Mouse (Mus musculus): ENCODE results near the gene Nfu1. TPM values are rescaled to one million over a fixed set of nuclear protein-coding genes. Genes with fewer than 3 reads are reported as not detected.
"Not testable (repeated sequence)": the region's sequence is repeated elsewhere in the genome, so short reads cannot be mapped to it uniquely, and the experiment has no call there.

Nfu1 gene
- polyA plus RNA-seq, 1 experiment from 2014 or later, result 86.0 TPM

DNA sequence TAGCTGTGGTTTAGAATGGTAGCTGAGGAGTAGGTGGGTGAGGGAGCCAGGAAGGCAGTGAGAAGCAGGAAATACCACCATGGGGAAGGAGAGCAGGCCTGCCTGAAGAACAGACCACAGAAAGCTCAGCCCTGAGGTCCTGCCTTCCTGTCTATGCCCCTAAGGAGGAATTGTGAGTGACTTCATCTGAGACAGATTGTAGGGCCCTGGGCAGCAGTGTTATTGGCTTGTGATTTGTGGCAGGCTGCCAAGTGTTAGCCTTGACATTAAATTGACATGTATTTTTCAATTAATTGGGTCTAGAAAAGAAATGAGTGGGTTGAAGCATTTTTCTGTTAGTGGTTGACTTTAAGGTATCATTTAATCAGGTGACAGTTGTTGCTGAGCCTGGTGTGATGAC lies 19.8 kb downstream of the Nfu1 start:
- no peak for ATAC-seq (ENCODE audit: borderline replicate concordance, extremely low read depth, low FRiP score, low TSS enrichment)
- H3K4me2 ChIP-seq, result no peak overlapping the region
- H3K36me3 ChIP-seq, result peaks cover 25% of the 10 kb centered on the region
- H3K4me3 ChIP-seq, result no peak overlapping the region
- no peaks in the 10 kb centered on the region for H3K27me3 ChIP-seq
- H3K9ac ChIP-seq, result no peak overlapping the region
- H3K27ac ChIP-seq, result no peak overlapping the region
- no peaks in the 10 kb centered on the region for H3K9me3 ChIP-seq
- no peaks in the 10 kb centered on the region for H3K4me1 ChIP-seq

DNA sequence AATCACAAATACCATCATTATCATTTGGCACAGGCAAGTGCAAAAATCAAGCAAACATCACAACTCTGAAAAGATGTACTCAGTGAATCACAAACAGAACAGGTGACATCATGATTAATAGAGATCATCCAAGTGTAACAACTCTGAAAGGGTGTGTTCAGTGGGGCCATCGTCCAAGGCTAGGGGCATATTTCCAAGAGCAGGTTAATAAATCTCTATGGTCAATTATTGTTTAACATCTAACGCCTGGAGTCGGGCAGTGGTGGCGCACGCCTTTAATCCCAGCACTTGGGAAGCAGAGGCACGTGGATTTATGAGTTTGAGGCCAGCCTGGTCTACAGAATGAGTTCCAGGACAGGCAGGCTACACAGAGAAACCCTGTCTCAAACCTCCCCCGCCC lies 22.3 kb downstream of the Nfu1 start:
- not testable (repeated sequence) for H3K9ac ChIP-seq; H3K9me3 ChIP-seq; H3K27me3 ChIP-seq; H3K4me2 ChIP-seq; ATAC-seq (ENCODE audit: borderline replicate concordance, extremely low read depth, low FRiP score, low TSS enrichment); H3K27ac ChIP-seq; H3K4me1 ChIP-seq; H3K4me3 ChIP-seq
- 79% methylated on average over 7 of the region's 7 CpGs for WGBS
- H3K36me3 ChIP-seq, result peaks cover 13% of the 10 kb centered on the region; the same call in 1 of the 2 replicates

DNA sequence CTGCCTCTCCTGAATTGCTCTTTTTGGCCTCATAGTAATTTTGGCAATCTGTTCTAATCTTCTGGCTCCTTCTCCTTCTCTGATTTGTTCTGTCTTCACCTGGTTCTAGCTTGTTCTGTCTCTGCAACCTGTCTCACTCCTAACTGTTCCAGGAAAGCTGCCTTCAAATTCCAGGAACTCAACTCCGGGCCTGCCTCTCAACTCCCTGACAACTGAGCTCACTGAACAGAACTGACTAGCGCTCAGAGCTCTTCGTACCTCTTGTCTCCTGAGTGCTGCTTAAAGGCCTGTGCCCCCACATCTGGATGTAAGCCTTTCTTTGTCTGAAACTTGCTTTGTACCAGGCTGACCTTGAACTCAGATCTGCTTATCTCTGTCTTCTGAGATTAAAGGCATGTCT lies 23.4 kb downstream of the Nfu1 start:
- no peaks in the 10 kb centered on the region for H3K4me1 ChIP-seq
- no peak overlapping the region for H3K9ac ChIP-seq
- H3K4me2 ChIP-seq, result no peak overlapping the region
- no peak for ATAC-seq (ENCODE audit: borderline replicate concordance, extremely low read depth, low FRiP score, low TSS enrichment)
- H3K27me3 ChIP-seq, result no peaks in the 10 kb centered on the region
- WGBS, result 66% methylated on average over 3 of the region's 3 CpGs
- H3K27ac ChIP-seq, result no peak overlapping the region
- 0 out of 2 replicates have a peak, but pooled peaks cover 10% of the 10 kb centered on the region for H3K36me3 ChIP-seq
- no peak overlapping the region for H3K4me3 ChIP-seq
- no peaks in the 10 kb centered on the region for H3K9me3 ChIP-seq

DNA sequence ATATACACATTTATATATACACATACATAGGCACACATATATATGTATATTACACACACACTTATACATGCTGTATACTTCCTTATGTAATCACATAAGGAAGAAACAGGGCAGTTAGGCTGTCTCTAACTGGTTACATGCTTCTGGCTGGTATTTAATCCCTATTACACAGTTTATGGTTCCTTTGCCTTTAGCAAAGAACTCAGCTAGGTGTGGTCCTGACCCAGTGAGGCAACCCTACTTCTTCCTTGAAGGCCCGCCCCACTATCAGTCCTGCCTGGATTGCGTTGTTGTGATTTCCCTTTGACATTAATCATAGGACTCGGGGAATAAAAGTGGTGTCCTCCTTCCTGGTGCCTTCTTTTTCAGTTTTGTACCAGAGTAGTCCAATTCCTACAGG lies 25.4 kb downstream of the Nfu1 start:
- H3K9me3 ChIP-seq, result no peaks in the 10 kb centered on the region
- H3K36me3 ChIP-seq, result 0 out of 2 replicates have a peak, but pooled peaks cover 3% of the 10 kb centered on the region
- no peaks in the 10 kb centered on the region for H3K27me3 ChIP-seq
- no peak overlapping the region for H3K4me3 ChIP-seq
- no peaks in the 10 kb centered on the region for H3K4me1 ChIP-seq
- no peak overlapping the region for H3K27ac ChIP-seq
- WGBS, result 72% methylated on average over 3 of the region's 3 CpGs
- no peak overlapping the region for H3K4me2 ChIP-seq
- no peak overlapping the region for H3K9ac ChIP-seq
- no peak for ATAC-seq (ENCODE audit: borderline replicate concordance, extremely low read depth, low FRiP score, low TSS enrichment)

DNA sequence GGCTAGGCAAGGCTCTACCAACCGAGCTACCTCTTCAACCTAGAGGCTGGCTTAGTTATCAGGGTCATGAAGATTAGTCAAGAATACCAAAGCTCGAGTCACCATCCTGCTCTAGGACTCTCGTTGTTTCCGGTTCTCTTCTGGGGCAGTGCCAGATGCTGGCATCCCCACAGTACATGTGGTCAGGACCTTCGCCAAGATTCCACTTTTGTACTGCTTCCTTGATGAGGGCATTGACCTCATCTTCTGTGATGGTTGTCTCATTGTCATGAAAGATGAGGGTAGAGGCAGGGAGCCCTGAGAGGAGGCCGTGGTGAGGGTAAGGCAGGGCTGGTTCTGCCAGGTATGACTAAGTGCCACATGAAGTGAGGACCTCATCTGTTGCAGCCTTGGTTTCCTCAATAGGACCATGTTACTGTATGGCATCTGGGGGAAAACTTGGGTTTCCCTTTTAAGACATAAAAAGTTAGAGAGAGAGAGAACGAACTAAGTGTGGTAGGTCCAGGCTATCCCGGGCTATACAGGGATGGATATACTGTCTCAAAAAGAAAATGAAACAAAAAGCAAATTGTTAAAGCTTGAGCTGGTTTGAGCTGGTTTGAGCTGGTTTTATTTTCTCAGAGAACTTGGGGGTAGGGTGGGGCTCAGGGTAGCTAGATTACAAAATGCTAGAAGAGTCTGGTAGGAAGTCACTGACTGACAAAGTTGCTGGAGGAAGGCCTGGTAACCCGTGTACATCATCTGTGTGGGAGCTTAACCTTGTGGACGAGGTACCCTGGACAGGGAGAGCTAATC lies 29.0 kb downstream of the Nfu1 start:
- WGBS, result 82% methylated on average over 10 of the region's 10 CpGs
- no peaks in the 10 kb centered on the region for H3K36me3 ChIP-seq
- no peaks in the 10 kb centered on the region for H3K9me3 ChIP-seq
- peaks cover 9% of the 10 kb centered on the region; the same call in 1 of the 2 replicates for H3K4me1 ChIP-seq
- H3K9ac ChIP-seq, result no peak overlapping the region
- no peaks in the 10 kb centered on the region for H3K27me3 ChIP-seq
- H3K4me2 ChIP-seq, result no peak overlapping the region
- ATAC-seq (ENCODE audit: borderline replicate concordance, extremely low read depth, low FRiP score, low TSS enrichment), result no peak
- no peak overlapping the region for H3K4me3 ChIP-seq
- H3K27ac ChIP-seq, result no peak overlapping the region

DNA sequence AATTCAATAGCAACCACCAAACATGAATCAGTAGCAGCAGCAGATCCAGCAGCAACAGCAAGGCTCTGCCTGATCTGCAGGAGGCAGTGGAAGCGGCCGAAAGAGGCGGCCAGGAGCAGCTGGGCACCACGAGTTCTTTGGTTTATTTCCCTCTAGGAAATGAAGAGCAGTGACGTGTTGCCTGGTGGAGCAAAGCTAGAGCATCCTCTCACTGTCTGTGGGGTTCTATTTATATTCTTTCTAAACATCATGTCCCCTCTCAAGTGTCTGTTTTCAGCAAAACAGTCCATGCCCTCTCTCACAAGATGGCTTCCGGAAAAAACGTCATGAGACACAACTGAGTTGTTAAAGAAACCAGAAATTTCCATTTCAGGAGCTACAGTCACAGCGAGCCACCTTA lies 30.1 kb downstream of the Nfu1 start:
- peaks cover 18% of the 10 kb centered on the region for H3K4me1 ChIP-seq
- no peaks in the 10 kb centered on the region for H3K9me3 ChIP-seq
- H3K27ac ChIP-seq, result no peak overlapping the region
- no peak overlapping the region for H3K4me2 ChIP-seq
- H3K27me3 ChIP-seq, result no peaks in the 10 kb centered on the region
- WGBS, result 79% methylated on average over 8 of the region's 8 CpGs
- H3K4me3 ChIP-seq, result no peak overlapping the region
- no peak for ATAC-seq (ENCODE audit: borderline replicate concordance, extremely low read depth, low FRiP score, low TSS enrichment)
- no peak overlapping the region for H3K9ac ChIP-seq
- H3K36me3 ChIP-seq, result no peaks in the 10 kb centered on the region

DNA sequence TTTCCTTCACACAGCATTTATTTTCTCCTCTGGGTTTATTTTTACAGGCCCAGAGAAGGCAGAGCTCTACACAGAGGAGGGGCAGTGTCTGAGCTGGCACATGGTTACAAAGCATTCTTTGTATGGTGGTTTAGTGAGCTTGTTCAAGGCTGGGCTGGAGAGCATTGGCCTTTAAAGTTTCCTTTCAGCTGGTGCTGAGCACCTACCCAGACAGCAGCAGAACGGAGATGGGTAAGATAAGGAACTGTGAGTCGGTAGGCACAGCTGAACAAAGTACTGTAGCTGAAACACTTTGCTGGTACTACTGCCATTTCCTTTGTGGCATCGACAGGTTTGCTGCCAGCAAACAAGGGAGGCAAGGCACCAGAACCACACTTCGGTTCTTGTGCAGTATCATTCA lies 31.9 kb downstream of the Nfu1 start:
- Histone ChIP-seq H3K4me3 (no peak overlapping the region), H3K4me1 (peaks cover 25% of the 10 kb centered on the region), H3K9ac (no peak overlapping the region), H3K27me3 (no peaks in the 10 kb centered on the region), H3K27ac (peak overlapping the region; percentile 99), H3K36me3 (no peaks in the 10 kb centered on the region), H3K4me2 (no peak overlapping the region), H3K9me3 (no peaks in the 10 kb centered on the region)
- ATAC-seq (ENCODE audit: borderline replicate concordance, extremely low read depth, low FRiP score, low TSS enrichment), result no peak
- WGBS, result 62% methylated on average over 4 of the region's 4 CpGs

DNA sequence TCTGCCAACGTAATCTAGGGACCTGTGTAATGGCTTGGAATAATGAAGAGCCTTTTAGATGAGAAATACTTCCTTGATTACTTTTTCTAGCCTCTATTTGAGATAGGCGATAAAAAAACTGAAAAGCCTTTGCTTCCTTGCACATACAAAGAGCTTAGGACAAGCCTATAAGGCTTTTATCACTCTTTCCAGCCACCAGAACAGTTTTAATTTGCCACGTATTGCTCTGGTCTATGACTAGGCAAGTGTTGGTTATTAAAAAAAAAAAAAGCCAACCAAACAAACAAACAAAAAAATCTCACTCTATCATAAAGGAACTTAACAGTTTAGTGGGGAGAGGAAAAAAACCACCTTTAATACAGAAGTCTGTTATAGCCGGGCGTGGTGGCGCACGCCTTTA lies 32.4 kb downstream of the Nfu1 start:
- Histone ChIP-seq H3K4me1 (peaks cover 25% of the 10 kb centered on the region), H3K4me2 (peak overlapping the region; percentile 64), H3K4me3 (peak overlapping the region; percentile 88; the same call in 1 of the 2 replicates), H3K9me3 (no peaks in the 10 kb centered on the region), H3K36me3 (no peaks in the 10 kb centered on the region), H3K27ac (peak overlapping the region; percentile 99), H3K9ac (no peak overlapping the region), H3K27me3 (no peaks in the 10 kb centered on the region)
- 83% methylated on average over 7 of the region's 7 CpGs for WGBS
- no peak for ATAC-seq (ENCODE audit: borderline replicate concordance, extremely low read depth, low FRiP score, low TSS enrichment)

DNA sequence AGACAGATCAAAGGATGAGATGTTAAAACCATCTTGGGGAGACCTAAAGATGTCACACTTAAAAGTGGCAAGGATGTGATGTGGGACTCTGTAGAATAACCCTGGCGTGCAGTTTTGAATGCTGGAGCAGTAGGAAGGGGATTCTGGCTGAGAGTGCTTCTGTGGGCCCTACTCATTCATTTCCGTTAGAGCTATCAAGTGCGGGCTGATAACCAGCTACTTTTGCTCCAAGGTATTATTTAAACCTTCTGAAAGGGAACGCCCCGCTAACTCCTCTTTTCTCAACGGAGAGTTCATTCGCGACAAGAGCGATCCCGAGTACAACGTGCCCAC lies 32.9 kb downstream of the Nfu1 start:
- ATAC-seq (ENCODE audit: borderline replicate concordance, extremely low read depth, low FRiP score, low TSS enrichment), result no peak
- peaks cover 25% of the 10 kb centered on the region for H3K4me1 ChIP-seq
- H3K9ac ChIP-seq, result peak overlapping the region; percentile 70
- WGBS, result under 1% methylated on average over 11 of the region's 11 CpGs
- H3K36me3 ChIP-seq, result no peaks in the 10 kb centered on the region
- no peaks in the 10 kb centered on the region for H3K9me3 ChIP-seq
- H3K27me3 ChIP-seq, result no peaks in the 10 kb centered on the region
- peak overlapping the region; percentile 99 for H3K27ac ChIP-seq
- peak overlapping the region; percentile 64 for H3K4me2 ChIP-seq
- H3K4me3 ChIP-seq, result peak overlapping the region; percentile 88

DNA sequence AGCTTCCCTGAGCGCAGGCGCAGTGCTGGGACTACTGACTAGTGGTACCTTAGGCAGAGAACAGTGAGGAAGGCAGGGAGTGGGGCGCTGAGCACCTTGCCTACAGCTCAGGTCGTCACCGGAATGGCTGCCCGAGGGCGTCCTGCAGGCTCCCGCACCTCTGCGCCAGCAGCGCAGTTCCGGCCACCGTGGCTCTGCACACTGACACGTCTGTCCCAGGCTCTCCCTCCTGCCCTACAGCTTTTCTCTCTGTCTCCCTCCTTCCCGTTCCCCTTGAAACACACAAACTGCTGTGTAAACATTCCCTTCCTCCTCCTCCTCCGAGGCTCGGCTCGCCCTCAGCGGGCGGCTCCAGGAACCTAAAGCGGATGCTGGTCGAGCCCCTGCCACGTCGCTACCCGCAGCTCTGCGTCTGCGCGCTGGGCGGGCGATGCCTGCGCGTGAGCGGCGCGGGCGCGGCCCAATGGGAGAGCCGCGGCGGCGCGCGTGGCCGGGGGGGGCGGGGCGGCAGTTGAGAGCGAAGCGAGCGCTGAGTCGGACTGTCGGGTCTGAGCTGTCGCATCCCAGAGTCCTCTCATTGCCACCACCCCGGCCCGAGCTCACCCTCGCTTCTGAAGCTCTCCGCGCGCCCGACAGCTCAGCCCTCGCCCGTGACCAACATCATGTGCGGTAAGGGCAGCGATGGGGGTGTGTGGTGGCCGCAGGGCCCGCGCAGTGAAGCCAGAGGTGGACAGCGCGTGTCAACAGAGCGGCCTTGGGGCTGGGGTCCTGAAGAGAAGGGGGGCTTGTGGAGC lies 33.5 kb downstream of the Nfu1 start, which contains the start of gene Gfpt1:
Gene Gfpt1 (plus strand): TSS at position 510 of the 794 bp plus-strand sequence.
- peak within 1 kb of the TSS; percentile 88 for H3K4me3 ChIP-seq
- H3K27me3 ChIP-seq, result no peaks in the 10 kb centered on the region
- H3K4me2 ChIP-seq, result peak within 1 kb of the TSS; percentile 64
- H3K36me3 ChIP-seq, result no peaks in the 10 kb centered on the region
- under 1% methylated on average over 68 of the region's 68 CpGs for WGBS
- peak; percentile 98 for ATAC-seq (ENCODE audit: borderline replicate concordance, extremely low read depth, low FRiP score, low TSS enrichment)
- H3K4me1 ChIP-seq, result peaks cover 25% of the 10 kb centered on the region
- no peaks in the 10 kb centered on the region for H3K9me3 ChIP-seq
- peak within 1 kb of the TSS; percentile 99 for H3K27ac ChIP-seq
- peak within 1 kb of the TSS; percentile 94 for H3K9ac ChIP-seq

DNA sequence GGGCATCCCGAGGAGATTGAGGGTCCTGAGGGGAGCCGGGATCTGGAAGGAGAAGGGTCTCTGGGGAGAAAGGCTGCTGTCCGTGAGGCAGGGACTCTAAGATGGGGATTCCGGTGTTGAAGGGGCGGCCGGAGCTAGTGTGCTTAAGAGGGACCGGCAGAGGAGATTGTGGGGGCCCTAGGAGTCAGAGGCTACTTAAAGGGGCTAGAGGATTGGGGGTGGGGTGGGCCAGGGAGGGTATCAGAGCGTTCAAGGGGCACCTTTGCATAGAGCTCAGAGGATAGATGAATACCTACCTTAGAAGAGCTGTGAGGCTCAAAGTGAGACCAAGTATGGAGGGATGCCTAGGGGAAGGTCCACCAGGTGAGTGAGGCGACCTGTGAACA lies 34.1 kb downstream of the Nfu1 start:
- Histone ChIP-seq H3K36me3 (peaks cover 5% of the 10 kb centered on the region; the same call in 1 of the 2 replicates), H3K27ac (peak overlapping the region; percentile 99), H3K27me3 (no peaks in the 10 kb centered on the region), H3K4me3 (peak overlapping the region; percentile 88), H3K4me2 (peak overlapping the region; percentile 64), H3K4me1 (peaks cover 25% of the 10 kb centered on the region), H3K9me3 (no peaks in the 10 kb centered on the region), H3K9ac (peak overlapping the region; percentile 94)
- ATAC-seq (ENCODE audit: borderline replicate concordance, extremely low read depth, low FRiP score, low TSS enrichment), result peak; percentile 13; the same call in 1 of the 2 replicates
- WGBS, result 0% methylated on average over 9 of the region's 9 CpGs

DNA sequence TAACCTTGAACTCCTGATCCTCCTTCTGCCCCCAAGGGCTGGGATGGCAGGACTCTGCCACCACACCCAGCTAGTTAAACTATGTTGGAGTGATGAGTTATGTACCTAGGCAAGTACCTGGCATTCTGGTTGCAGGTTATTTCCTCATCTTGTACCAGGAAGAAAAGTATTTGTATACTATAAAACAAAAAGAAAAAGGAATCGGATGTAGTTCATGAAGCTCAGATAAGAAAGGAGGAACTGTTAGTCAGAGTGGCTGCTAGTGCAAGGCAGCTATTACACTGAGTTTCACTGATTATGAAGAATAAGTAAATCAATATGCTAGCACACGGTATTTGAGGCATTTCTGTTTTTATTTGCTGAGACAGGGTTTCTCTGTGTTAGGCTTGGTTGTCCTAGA lies 35.9 kb downstream of the Nfu1 start:
- Histone ChIP-seq H3K4me1 (peaks cover 25% of the 10 kb centered on the region), H3K4me2 (no peak overlapping the region)

More for the DNA sequence above, 35.9 kb downstream of the Nfu1 start:
- Histone ChIP-seq H3K27ac (no peak overlapping the region), H3K27me3 (no peaks in the 10 kb centered on the region), H3K4me3 (no peak overlapping the region), H3K9ac (no peak overlapping the region), H3K36me3 (peaks cover 10% of the 10 kb centered on the region; the same call in 1 of the 2 replicates), H3K9me3 (no peaks in the 10 kb centered on the region)
- ATAC-seq (ENCODE audit: borderline replicate concordance, extremely low read depth, low FRiP score, low TSS enrichment), result no peak
- WGBS, result 72% methylated on average over 2 of the region's 2 CpGs
